Mouse (Mus musculus): Measurements from ENCODE around the gene Gcn1l1.
"Not testable (repeated sequence)": the region's sequence is repeated elsewhere in the genome, so short reads cannot be mapped to it uniquely, and the experiment has no call there.

The Gcn1l1 gene

GRCm38 (mm10) chr5:115564737-115565393 lies at the start of gene Gcn1l1:
Gcn1l1 (plus strand) TSS chr5:115565254.
- DNase-seq (ENCODE audit: low spot score) = peak; percentile 82

GRCm38 (mm10) chr5:115516081-115516907 lies 48.8 kb upstream of the Gcn1l1 start:
- no peak for DNase-seq (ENCODE audit: low spot score)

- DNase-seq (ENCODE audit: low spot score) = no peak
These were observed 48.1 kb upstream of the Gcn1l1 start for GRCm38 (mm10) chr5:115516908-115517307.

DNA sequence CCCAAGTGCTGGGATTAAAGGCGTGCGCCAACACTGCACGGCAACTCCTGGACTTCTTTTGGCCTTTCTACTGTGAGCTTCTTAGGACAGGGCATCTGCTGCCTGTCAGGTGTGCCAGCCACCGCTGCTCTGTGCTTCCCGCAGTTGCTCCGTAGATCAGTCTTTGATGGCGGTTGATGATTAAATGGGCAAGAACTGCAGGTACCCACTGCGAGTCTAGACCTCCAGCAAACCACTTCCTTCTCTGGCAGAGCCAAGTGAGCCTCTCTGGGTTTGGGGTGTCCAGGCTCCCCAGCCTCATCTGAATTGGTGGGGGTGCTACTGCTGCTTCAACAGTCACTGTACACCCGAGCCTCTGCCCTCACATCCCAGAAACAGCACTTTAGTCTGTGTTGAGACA lies 47.6 kb upstream of the Gcn1l1 start:
- no peak for DNase-seq (ENCODE audit: low spot score)

- DNase-seq (ENCODE audit: low spot score) = not testable (repeated sequence)
These were observed 46.8 kb upstream of the Gcn1l1 start for GRCm38 (mm10) chr5:115518214-115518613.

DNA sequence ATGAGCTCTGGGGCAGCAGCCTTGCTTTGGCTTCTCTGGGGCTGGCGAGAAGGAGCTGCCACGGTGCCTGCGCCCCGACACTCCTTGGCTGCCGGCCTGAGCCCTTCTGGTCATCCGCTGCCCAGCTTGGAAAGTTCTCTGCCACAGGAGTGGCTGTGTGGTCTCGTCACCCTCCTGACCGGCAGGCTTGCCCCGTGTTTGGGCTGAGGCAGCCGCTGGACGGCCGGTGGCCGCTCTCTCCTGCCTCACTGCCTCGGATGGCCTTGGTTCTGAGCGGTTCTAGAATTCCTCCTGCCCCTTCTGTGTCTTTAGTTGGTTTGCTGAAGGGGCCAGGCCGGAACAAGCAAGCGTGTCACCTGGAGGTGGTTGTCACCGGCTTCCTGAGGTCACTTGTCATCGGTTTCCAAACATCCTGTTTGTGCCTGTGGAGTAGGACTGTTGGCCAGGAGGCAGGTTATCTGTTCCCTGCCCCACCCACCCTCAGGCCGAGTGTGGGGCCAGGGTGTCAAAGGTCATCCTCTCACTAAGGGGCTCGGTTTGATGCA lies 44.7 kb upstream of the Gcn1l1 start:
- no peak for DNase-seq (ENCODE audit: low spot score)

DNA sequence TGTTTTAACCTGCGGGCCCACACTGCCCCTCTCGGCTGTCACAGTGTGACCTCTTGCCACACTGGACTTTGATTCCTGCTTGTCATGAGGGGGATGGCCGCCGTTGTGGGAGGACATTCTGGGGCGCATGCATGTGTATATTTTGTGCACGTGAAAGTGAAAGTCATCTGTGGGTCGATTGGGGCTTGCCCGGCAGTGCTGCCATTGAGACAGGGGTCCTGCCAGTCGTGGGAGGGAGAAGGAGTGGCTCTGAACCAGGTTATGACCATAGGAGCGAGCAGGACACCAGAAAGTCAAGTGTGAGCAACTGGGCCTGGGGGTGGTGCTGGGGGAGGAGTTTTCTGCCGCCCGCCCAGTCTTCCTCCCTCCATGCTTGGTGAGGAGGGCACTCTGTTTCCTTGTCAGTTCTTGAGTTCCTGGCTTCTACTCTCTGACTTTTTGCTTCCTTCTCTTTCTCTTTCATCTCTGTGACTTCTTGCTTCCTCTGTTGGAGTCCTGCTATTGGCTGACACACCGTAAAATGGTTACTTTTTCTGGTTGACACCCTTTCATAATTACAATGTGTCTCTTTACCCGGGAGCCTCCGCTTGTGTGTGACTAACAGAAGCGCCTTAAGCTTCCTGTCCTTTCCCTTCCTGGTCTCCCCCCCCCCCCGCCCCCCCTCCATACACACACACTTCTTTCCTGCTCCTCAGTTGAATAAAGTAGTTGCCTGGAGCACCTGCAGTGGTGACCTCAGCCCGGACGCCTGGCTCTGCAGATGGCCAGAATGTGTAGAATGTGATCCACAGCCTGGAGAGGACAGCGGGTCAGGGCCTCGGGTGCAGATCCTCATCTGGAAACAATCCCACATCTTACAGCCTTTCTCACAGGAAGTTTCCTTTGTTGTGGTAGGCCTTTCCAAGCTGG lies 43.2 kb upstream of the Gcn1l1 start:
- DNase-seq (ENCODE audit: low spot score) = no peak

DNA sequence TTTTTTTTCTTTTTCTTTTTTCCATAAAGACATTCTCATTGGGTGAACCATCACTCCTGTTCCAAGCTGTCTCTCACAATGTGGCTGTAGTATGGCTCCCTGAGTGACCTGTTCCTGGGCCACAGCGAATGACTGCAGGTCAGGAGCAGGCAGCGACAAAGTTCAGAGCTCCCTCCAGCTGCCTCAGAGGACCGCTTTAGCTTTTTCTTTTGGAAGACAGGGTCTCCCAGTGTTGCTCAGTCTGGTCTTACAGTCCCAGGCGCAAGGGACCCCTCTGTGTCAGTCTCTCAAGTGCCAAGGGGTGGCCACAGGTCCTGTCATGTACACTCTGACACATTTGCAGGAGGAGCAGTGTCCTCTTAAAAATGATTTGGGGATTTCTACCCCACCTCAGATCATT lies 42.5 kb upstream of the Gcn1l1 start:
- DNase-seq (ENCODE audit: low spot score) = no peak

GRCm38 (mm10) chr5:115522981-115523499 lies 42.0 kb upstream of the Gcn1l1 start:
- DNase-seq (ENCODE audit: low spot score) = no peak

DNA sequence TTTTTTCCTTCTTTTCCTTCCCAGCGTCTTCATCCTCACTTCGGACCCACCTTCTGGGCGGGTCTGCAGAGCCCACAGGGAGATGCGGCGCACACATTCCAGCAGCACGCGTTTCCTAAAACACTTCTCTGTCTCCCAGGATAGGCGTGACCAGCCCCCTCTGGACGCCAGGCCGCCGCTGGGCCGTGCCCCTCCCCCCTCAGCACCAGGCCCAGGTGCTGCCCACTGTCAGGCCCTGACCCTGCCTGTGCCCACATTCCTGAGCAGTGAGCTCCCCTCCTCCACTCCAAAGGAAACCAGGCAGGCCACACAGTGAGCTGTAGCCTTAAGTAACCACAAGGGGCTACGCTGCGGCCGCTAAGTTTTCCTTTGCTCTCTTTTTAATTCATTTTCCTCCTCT lies 41.1 kb upstream of the Gcn1l1 start:
- DNase-seq (ENCODE audit: low spot score) = peak; percentile 45

DNA sequence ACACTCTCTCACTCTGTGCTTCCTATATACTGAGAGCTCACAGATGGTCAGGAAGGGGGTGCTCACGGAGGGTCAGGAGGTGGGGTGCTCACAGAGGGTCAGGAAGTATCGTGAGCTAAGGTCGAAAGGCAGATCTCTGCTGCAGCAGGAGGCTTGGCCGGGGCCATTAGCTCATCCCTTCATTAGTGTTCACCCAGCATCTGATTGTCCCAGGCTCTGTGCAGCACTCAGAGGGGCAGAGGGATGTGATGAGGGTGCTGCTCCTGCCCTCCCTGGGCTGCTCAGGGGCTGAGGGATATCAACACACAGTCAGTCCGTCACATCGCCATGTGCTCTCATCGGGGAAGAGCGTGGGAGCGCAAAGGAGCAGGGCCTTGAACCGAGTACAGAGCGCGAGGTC lies 40.6 kb upstream of the Gcn1l1 start:
- no peak for DNase-seq (ENCODE audit: low spot score)

DNA sequence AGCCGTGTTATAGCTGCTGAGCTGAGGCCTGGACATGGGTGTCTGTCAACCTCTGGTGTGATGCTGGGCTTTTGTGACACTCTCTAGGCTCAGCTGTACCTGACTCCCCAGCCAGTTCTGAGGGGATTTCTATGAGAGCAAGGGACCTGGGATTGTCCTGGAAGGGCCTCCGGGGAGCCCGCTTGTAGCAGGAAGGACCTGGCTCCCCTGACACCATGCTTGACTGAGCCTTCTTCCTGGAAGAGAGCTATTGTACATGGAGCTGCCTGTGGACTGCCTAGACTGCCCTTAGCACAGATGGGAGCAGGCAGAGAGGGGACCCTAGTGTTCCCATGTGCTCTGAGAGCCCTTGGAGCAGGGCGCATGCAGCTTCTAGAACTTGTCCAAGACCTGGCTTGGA lies 39.6 kb upstream of the Gcn1l1 start:
- no peak for DNase-seq (ENCODE audit: low spot score)

GRCm38 (mm10) chr5:115525943-115526342 lies 39.1 kb upstream of the Gcn1l1 start:
- no peak for DNase-seq (ENCODE audit: low spot score)

DNA sequence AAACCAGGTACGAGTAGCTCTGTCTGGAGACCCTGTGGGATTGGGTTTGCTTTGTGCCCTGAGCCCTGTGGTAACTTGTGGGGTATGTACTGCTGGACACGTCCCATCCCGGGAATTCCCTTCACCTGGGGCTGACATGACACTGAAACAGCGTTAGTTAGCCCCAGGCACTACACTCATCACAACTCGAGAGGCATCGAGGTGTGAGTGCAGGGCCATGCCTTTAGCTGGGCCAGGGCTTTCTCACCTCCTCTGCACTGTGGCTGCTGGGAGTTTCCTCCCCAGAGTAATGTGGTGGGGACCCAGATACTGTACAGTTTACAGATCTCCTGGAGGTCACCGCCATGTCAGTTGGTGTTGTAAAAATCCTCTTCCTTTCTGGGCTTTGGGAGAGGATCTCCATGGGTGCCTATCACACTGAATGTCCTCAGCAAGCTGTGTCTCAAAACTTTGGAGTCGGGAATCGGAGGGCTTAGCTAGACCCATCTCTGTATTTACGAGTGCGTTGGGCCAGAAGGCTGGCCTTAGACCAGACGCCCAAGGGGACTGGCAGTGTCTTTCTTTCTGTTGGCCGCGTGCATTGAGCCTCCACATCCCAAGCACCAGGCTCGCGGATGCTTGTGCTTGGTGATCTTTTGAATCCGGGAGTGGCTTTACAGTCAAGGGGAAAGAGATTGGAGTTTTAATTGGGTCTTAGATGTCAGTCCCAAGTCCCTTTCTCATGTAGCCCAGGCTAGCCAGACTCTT lies 38.4 kb upstream of the Gcn1l1 start:
- no peak for DNase-seq (ENCODE audit: low spot score)

GRCm38 (mm10) chr5:115528128-115528527 lies 36.9 kb upstream of the Gcn1l1 start:
- no peak for DNase-seq (ENCODE audit: low spot score)

DNA sequence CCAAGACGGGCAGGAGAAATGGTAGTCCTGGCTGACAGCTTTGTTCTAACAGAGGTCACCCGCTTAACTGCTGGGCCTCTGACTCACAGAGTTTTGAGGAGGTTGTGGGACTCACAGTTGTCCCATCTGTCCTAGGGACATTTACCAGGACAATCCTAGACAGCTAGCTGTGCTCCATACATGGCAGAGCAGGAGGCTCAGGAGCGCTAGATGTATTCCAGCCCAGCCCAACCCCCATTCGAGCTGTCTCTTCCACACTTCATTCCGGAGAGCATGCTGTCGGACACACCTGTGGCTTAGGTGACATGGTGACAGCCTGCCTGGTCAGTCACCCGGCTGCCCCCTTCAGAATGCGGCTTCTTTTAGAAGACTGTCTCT lies 35.7 kb upstream of the Gcn1l1 start:
- DNase-seq (ENCODE audit: low spot score) = no peak

- no peak for DNase-seq (ENCODE audit: low spot score)
These were observed 35.2 kb upstream of the Gcn1l1 start for GRCm38 (mm10) chr5:115529742-115530446.

- DNase-seq (ENCODE audit: low spot score) = no peak
These were observed 34.6 kb upstream of the Gcn1l1 start for GRCm38 (mm10) chr5:115530447-115530809.

DNA sequence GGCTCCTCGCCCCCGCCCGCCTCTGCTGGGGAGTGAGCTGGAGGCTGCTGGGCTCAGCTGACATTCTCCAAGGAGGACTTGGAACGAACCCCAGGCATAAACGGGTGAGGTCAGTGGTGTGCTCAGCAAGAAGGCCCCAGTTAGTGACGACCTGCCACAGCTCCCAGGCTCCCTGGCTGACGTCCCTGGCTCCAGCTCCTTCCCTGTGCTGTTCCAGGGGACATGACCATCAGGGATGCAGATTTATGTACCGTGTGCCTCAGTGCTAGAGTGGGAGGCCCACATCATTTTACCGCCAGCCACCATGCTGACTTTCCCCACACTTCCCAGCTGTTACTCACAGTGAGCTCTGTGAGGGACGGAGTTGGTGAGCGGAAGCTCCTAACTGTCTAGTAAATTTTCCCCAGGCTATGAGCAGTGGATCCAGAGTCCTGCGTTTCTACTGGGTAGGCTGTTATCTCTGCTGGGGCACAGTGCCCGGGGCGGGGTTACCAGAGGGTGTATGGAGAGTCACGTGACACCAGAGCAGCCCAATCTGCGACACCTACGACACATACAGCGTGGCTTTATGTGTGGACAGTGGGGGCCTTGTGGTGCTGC lies 33.3 kb upstream of the Gcn1l1 start:
- no peak for DNase-seq (ENCODE audit: low spot score)

- DNase-seq (ENCODE audit: low spot score) = no peak
These were observed 30.7 kb upstream of the Gcn1l1 start for GRCm38 (mm10) chr5:115534290-115534731.

All from retina, embryonic 14.5 days (tissue).